In genomic region chr4:149504858-149505257, GRCm38 (mm10) we compare ENCODE assay signal across 18 mouse cellular contexts. TPM values are rescaled to one million over a fixed set of nuclear protein-coding genes. Genes with fewer than 3 reads are reported as not detected.
DNase-seq lines count a peak whose midpoint lies in the region; ATAC-seq and TF ChIP-seq lines count a peak whose summit lies in the region.
"Had no signal": no experiment of that assay in that cellular context is flagged by ENCODE, and none has a peak within 500 bp of the region (broad histone marks: within the 10 kb centered on the region; RNA-seq: fewer than 3 reads in every experiment).

No protein-coding gene starts in this region.

- no peak overlapping the region for H3K4me3 ChIP-seq in layer of hippocampus, adult 2 months
- no peak overlapping the region for H3K4me3 ChIP-seq in ES-Bruce4 (ENCODE audit: low read depth, low read length)
- no peak overlapping the region for H3K4me3 ChIP-seq in forebrain, embryonic 11.5 days (ENCODE audit: low read depth, low read length)
- no peak overlapping the region for H3K4me3 ChIP-seq in limb, embryonic 14.5 days (replicated peaks; ENCODE audit: low read length)
- no peak overlapping the region for H3K4me3 ChIP-seq in intestine, embryonic 16.5 days (ENCODE audit: low read length)
- H3K4me3 ChIP-seq: heart, embryonic 10.5 days had no signal

- H3K9me3 ChIP-seq in ES-Bruce4 (replicated peaks; ENCODE audit: control insufficient read depth, insufficient read depth, low read length, poor library complexity, severe bottlenecking), result no peaks in the 10 kb centered on the region
- no peaks in the 10 kb centered on the region for H3K9me3 ChIP-seq in forebrain, embryonic 11.5 days (ENCODE audit: control insufficient read depth, low read length)
- no peaks in the 10 kb centered on the region for H3K9me3 ChIP-seq in limb, embryonic 14.5 days (ENCODE audit: control insufficient read depth, low read length)
- H3K9me3 ChIP-seq in intestine, embryonic 16.5 days (ENCODE audit: control insufficient read depth, low read length), result no peaks in the 10 kb centered on the region
- H3K9me3 ChIP-seq: heart, embryonic 10.5 days had no signal

- 10% methylated on average over 3 of the region's 3 CpGs for WGBS in forebrain, embryonic 11.5 days
- WGBS in limb, embryonic 14.5 days, result 23% methylated on average over 3 of the region's 3 CpGs
- 49% methylated on average over 3 of the region's 3 CpGs for WGBS in intestine, embryonic 16.5 days

- peak; percentile 71 for ATAC-seq in forebrain, embryonic 11.5 days (replicated peaks; ENCODE audit: low FRiP score)
- peak; percentile 45; the same call in 1 of the 2 replicates for ATAC-seq in limb, embryonic 14.5 days (ENCODE audit: low FRiP score, low read depth)
- ATAC-seq in intestine, embryonic 16.5 days, result no peak

- no peak for TF ChIP-seq POLR2A in ES-Bruce4 (IDR thresholded peaks at IDR 0.05; ENCODE audit: insufficient read depth, low read length)
- TF ChIP-seq POLR2A in limb, embryonic 14.5 days (IDR thresholded peaks at IDR 0.05; ENCODE audit: borderline replicate concordance, extremely low read depth, insufficient read depth, insufficient read length), result no peak

- no peak for DNase-seq in layer of hippocampus, adult 2 months (ENCODE audit: low spot score in 2 of 2)
- DNase-seq in layer of hippocampus, postnatal 10 days (ENCODE audit: low spot score in 2 of 2), result no peak
- no peak for DNase-seq in forebrain, embryonic 11.5 days (ENCODE audit: low spot score)
- DNase-seq in limb, embryonic 14.5 days (ENCODE audit: low spot score), result no peak
- no peak for DNase-seq in urinary bladder, postnatal 4 days (ENCODE audit: low spot score in 2 of 2)
- no peak for DNase-seq in MN1 (ENCODE audit: low spot score)
- DNase-seq: adrenal gland, postnatal 10 days; cerebellum, adult 11-12 months; heart, postnatal 4 days; kidney, adult 9 months; left cerebral cortex, postnatal 4 days; right cerebral cortex, adult 18-20 months; thymus, postnatal 25 days had no signal

- peak overlapping the region; percentile 75 for H3K27ac ChIP-seq in layer of hippocampus, adult 2 months
- peak overlapping the region; percentile 37 for H3K27ac ChIP-seq in ES-Bruce4 (ENCODE audit: insufficient read depth, low read length)
- peak overlapping the region; percentile 81 for H3K27ac ChIP-seq in forebrain, embryonic 11.5 days (ENCODE audit: low read depth, low read length)
- H3K27ac ChIP-seq in limb, embryonic 14.5 days (replicated peaks; ENCODE audit: low read depth, low read length), result peak overlapping the region; percentile 54
- no peak overlapping the region for H3K27ac ChIP-seq in intestine, embryonic 16.5 days (ENCODE audit: low read length)
- H3K27ac ChIP-seq: heart, embryonic 10.5 days had no signal

- peaks cover 2% of the 10 kb centered on the region for H3K4me1 ChIP-seq in ES-Bruce4 (ENCODE audit: control insufficient read depth, insufficient read depth, low read length)
- peaks cover 4% of the 10 kb centered on the region; the same call in 1 of the 2 replicates for H3K4me1 ChIP-seq in forebrain, embryonic 11.5 days (replicated peaks; ENCODE audit: control insufficient read depth, insufficient read depth, low read length)
- 0 out of 2 replicates have a peak, but pooled peaks cover 5% of the 10 kb centered on the region for H3K4me1 ChIP-seq in limb, embryonic 14.5 days (ENCODE audit: control insufficient read depth, insufficient read depth, low read length)
- no peaks in the 10 kb centered on the region for H3K4me1 ChIP-seq in intestine, embryonic 16.5 days (ENCODE audit: control insufficient read depth, insufficient read depth, low read length)
- H3K4me1 ChIP-seq: heart, embryonic 10.5 days had no signal

- H3K36me3 ChIP-seq in ES-Bruce4 (ENCODE audit: control insufficient read depth, insufficient read depth, low read length, poor library complexity, severe bottlenecking), result peaks cover 4% of the 10 kb centered on the region; the same call in 1 of the 2 replicates
- no peaks in the 10 kb centered on the region for H3K36me3 ChIP-seq in forebrain, embryonic 11.5 days (ENCODE audit: control insufficient read depth, insufficient read depth, low read length)
- peaks cover 19% of the 10 kb centered on the region for H3K36me3 ChIP-seq in limb, embryonic 14.5 days (ENCODE audit: control insufficient read depth, insufficient read depth, low read length)
- H3K36me3 ChIP-seq in intestine, embryonic 16.5 days (ENCODE audit: control insufficient read depth, insufficient read depth, low read length), result no peaks in the 10 kb centered on the region

- H3K4me2 ChIP-seq in forebrain, embryonic 11.5 days (ENCODE audit: low read depth, low read length, severe bottlenecking), result no peak overlapping the region
- H3K4me2 ChIP-seq in limb, embryonic 14.5 days (replicated peaks; ENCODE audit: low read depth, low read length, severe bottlenecking), result no peak overlapping the region
- H3K4me2 ChIP-seq in intestine, embryonic 16.5 days (ENCODE audit: low read depth, low read length), result no peak overlapping the region

- TF ChIP-seq EP300 in ES-Bruce4 (IDR thresholded peaks at IDR 0.05; ENCODE audit: insufficient read depth, low read depth, low read length), result no peak

- H3K27me3 ChIP-seq in ES-Bruce4 (ENCODE audit: control insufficient read depth, insufficient read depth, low read length, poor library complexity, severe bottlenecking), result no peaks in the 10 kb centered on the region
- H3K27me3 ChIP-seq in forebrain, embryonic 11.5 days (ENCODE audit: control insufficient read depth, insufficient read depth, low read length), result no peaks in the 10 kb centered on the region
- no peaks in the 10 kb centered on the region for H3K27me3 ChIP-seq in limb, embryonic 14.5 days (ENCODE audit: control insufficient read depth, insufficient read depth, low read length)
- H3K27me3 ChIP-seq in intestine, embryonic 16.5 days (replicated peaks; ENCODE audit: control insufficient read depth, insufficient read depth, low read length), result no peaks in the 10 kb centered on the region

- no peak for TF ChIP-seq CTCF in layer of hippocampus, adult 2 months (conservative IDR thresholded peaks at IDR 0.05)
- no peak for TF ChIP-seq CTCF in ES-Bruce4 (IDR thresholded peaks at IDR 0.05; ENCODE audit: low read depth, low read length)

- H3K9ac ChIP-seq in ES-Bruce4 (ENCODE audit: low read depth, poor library complexity, severe bottlenecking), result no peak overlapping the region
- H3K9ac ChIP-seq in forebrain, embryonic 11.5 days (ENCODE audit: low read length), result 0 out of 2 replicates have a peak overlapping the region, but pooled peaks have one; percentile 7
- no peak overlapping the region for H3K9ac ChIP-seq in limb, embryonic 14.5 days (ENCODE audit: low read depth, low read length, severe bottlenecking)
- H3K9ac ChIP-seq in intestine, embryonic 16.5 days (ENCODE audit: low read depth, low read length), result no peak overlapping the region

RNA-seq across cellular contexts. Expression of gene Ctnnbip1, which starts 13.2 kb away (rescaled TPM):
- total RNA-seq in layer of hippocampus, adult 2 months (2021), result 10 to 100 TPM; 32.2 to 34.4 TPM
- total RNA-seq in layer of hippocampus, postnatal 10 days (2021), result 10 to 100 TPM; 75.4 to 82.9 TPM
- 14.0 and 14.4 TPM in 2 replicates for polyA plus RNA-seq in ES-Bruce4 (2011; ENCODE audit: insufficient read depth, insufficient read length, low read depth, missing spikeins)
- 71.7 and 72.1 TPM in 2 replicates for polyA plus RNA-seq in forebrain, embryonic 11.5 days (2014; fragmentation: Nextera tagmentation; extraction: Ambion mirVana)
- polyA plus RNA-seq in limb, embryonic 14.5 days (2012; rRNA removed), result 39.3 and 43.5 TPM in 2 replicates
- polyA plus RNA-seq in limb, embryonic 14.5 days (2014; fragmentation: Nextera tagmentation; extraction: Ambion mirVana), result 73.6 and 75.0 TPM in 2 replicates
- 41.2 and 46.5 TPM in 2 replicates for polyA plus RNA-seq in intestine, embryonic 16.5 days (2015; fragmentation: Nextera tagmentation; extraction: Ambion mirVana)

RNA-seq across cellular contexts. Expression of gene Lzic, which starts 19.8 kb away (rescaled TPM):
- total RNA-seq in layer of hippocampus, adult 2 months (2021), result 10 to 100 TPM; 15.3 to 16.9 TPM
- 10 to 100 TPM; 35.7 to 36.4 TPM for total RNA-seq in layer of hippocampus, postnatal 10 days (2021)
- polyA plus RNA-seq in ES-Bruce4 (2011; ENCODE audit: insufficient read depth, insufficient read length, low read depth, missing spikeins), result 42.6 and 55.2 TPM in 2 replicates
- 55.6 and 57.6 TPM in 2 replicates for polyA plus RNA-seq in forebrain, embryonic 11.5 days (2014; fragmentation: Nextera tagmentation; extraction: Ambion mirVana)
- 32.8 and 36.1 TPM in 2 replicates for polyA plus RNA-seq in limb, embryonic 14.5 days (2012; rRNA removed)
- polyA plus RNA-seq in limb, embryonic 14.5 days (2014; fragmentation: Nextera tagmentation; extraction: Ambion mirVana), result 54.0 and 55.2 TPM in 2 replicates
- polyA plus RNA-seq in intestine, embryonic 16.5 days (2015; fragmentation: Nextera tagmentation; extraction: Ambion mirVana), result 38.2 and 41.4 TPM in 2 replicates

RNA-seq across cellular contexts. Expression of gene Nmnat1, which starts 19.9 kb away (rescaled TPM):
- total RNA-seq in layer of hippocampus, adult 2 months (2021), result 1 to 10 TPM; 8.9 to 9.0 TPM
- 1 to 10 TPM; 6.5 to 7.6 TPM for total RNA-seq in layer of hippocampus, postnatal 10 days (2021)
- 8.5 and 9.7 TPM in 2 replicates for polyA plus RNA-seq in ES-Bruce4 (2011; ENCODE audit: insufficient read depth, insufficient read length, low read depth, missing spikeins)
- 17.3 and 19.5 TPM in 2 replicates for polyA plus RNA-seq in forebrain, embryonic 11.5 days (2014; fragmentation: Nextera tagmentation; extraction: Ambion mirVana)
- polyA plus RNA-seq in limb, embryonic 14.5 days (2012; rRNA removed), result 10.1 and 11.4 TPM in 2 replicates
- polyA plus RNA-seq in limb, embryonic 14.5 days (2014; fragmentation: Nextera tagmentation; extraction: Ambion mirVana), result 9.1 and 10.6 TPM in 2 replicates
- polyA plus RNA-seq in intestine, embryonic 16.5 days (2015; fragmentation: Nextera tagmentation; extraction: Ambion mirVana), result 14.7 and 15.2 TPM in 2 replicates

RNA-seq across cellular contexts. Expression of gene Tmem274, which starts 27.7 kb away (rescaled TPM):
- not detected for total RNA-seq in layer of hippocampus, adult 2 months (2021)
- not detected for total RNA-seq in layer of hippocampus, postnatal 10 days (2021)
- not detected in 2 replicates for polyA plus RNA-seq in ES-Bruce4 (2011; ENCODE audit: insufficient read depth, insufficient read length, low read depth, missing spikeins)
- polyA plus RNA-seq in forebrain, embryonic 11.5 days (2014; fragmentation: Nextera tagmentation; extraction: Ambion mirVana), result 0.99 TPM in 1 of 2 replicates, not detected in the other
- polyA plus RNA-seq in limb, embryonic 14.5 days (2012; rRNA removed), result not detected in 2 replicates
- 0.93 TPM in 1 of 2 replicates, not detected in the other for polyA plus RNA-seq in limb, embryonic 14.5 days (2014; fragmentation: Nextera tagmentation; extraction: Ambion mirVana)
- 0.38 and 0.55 TPM in 2 replicates for polyA plus RNA-seq in intestine, embryonic 16.5 days (2015; fragmentation: Nextera tagmentation; extraction: Ambion mirVana)
- total RNA-seq: adrenal gland, postnatal 10 days; heart, postnatal 4 days; layer of hippocampus, adult 8-10 months; left cerebral cortex, postnatal 4 days had no signal
- polyA plus RNA-seq: neural tube, embryonic 11.5 days had no signal

RNA-seq across cellular contexts. Expression of gene Rbp7, which starts 50.1 kb away (rescaled TPM):
- not detected for total RNA-seq in layer of hippocampus, adult 2 months (2021)
- not detected for total RNA-seq in layer of hippocampus, postnatal 10 days (2021)
- 3.5 and 3.6 TPM in 2 replicates for polyA plus RNA-seq in ES-Bruce4 (2011; ENCODE audit: insufficient read depth, insufficient read length, low read depth, missing spikeins)
- not detected in 2 replicates for polyA plus RNA-seq in forebrain, embryonic 11.5 days (2014; fragmentation: Nextera tagmentation; extraction: Ambion mirVana)
- polyA plus RNA-seq in limb, embryonic 14.5 days (2012; rRNA removed), result 0.11 TPM in 1 of 2 replicates, not detected in the other
- 0.89 and 1.4 TPM in 2 replicates for polyA plus RNA-seq in limb, embryonic 14.5 days (2014; fragmentation: Nextera tagmentation; extraction: Ambion mirVana)
- polyA plus RNA-seq in intestine, embryonic 16.5 days (2015; fragmentation: Nextera tagmentation; extraction: Ambion mirVana), result 1.9 and 2.2 TPM in 2 replicates
- total RNA-seq: layer of hippocampus, adult 8-10 months; left cerebral cortex, postnatal 4 days had no signal
- polyA plus RNA-seq: neural tube, embryonic 11.5 days had no signal
